Mouse (Mus musculus): ENCODE data around the gene Mical2. TPM values are rescaled to one million over a fixed set of nuclear protein-coding genes. Genes with fewer than 3 reads are reported as not detected.

Gene Mical2
- polyA plus RNA-seq, 1 experiment, result 58.2 TPM

GRCm38 (mm10) chr7:112351541-112351940, 125.9 kb downstream of the Mical2 start:
- H3K4me1 ChIP-seq (ENCODE audit: control insufficient read depth, insufficient read depth, low read length), result no peaks in the 10 kb centered on the region
- TF ChIP-seq CTCF (IDR thresholded peaks at IDR 0.05; ENCODE audit: insufficient read depth, low read length) (no peak), POLR2A (IDR thresholded peaks at IDR 0.05; ENCODE audit: borderline replicate concordance, extremely low read depth, low read depth, low read length) (no peak)
- no peak overlapping the region for H3K4me3 ChIP-seq (replicated peaks; ENCODE audit: extremely low read depth, low read depth, low read length)
- DNase-seq, result no peak
- WGBS, result 80% methylated on average over 3 of the region's 3 CpGs

GRCm38 (mm10) chr7:112352005-112352404, 126.3 kb downstream of the Mical2 start:
- DNase-seq, result no peak
- no peaks in the 10 kb centered on the region for H3K4me1 ChIP-seq (ENCODE audit: control insufficient read depth, insufficient read depth, low read length)
- H3K4me3 ChIP-seq (replicated peaks; ENCODE audit: extremely low read depth, low read depth, low read length), result no peak overlapping the region
- no peak for TF ChIP-seq CTCF (IDR thresholded peaks at IDR 0.05; ENCODE audit: insufficient read depth, low read length)
- no peak for TF ChIP-seq POLR2A (IDR thresholded peaks at IDR 0.05; ENCODE audit: borderline replicate concordance, extremely low read depth, low read depth, low read length)
- 77% methylated on average over 4 of the region's 4 CpGs for WGBS

GRCm38 (mm10) chr7:112353011-112353410, 127.4 kb downstream of the Mical2 start:
- no peak for DNase-seq
- Histone ChIP-seq H3K4me1 (ENCODE audit: control insufficient read depth, insufficient read depth, low read length) (no peaks in the 10 kb centered on the region), H3K4me3 (replicated peaks; ENCODE audit: extremely low read depth, low read depth, low read length) (no peak overlapping the region)
- 66% methylated on average over 4 of the region's 4 CpGs for WGBS
- no peak for TF ChIP-seq CTCF (IDR thresholded peaks at IDR 0.05; ENCODE audit: insufficient read depth, low read length)
- TF ChIP-seq POLR2A (IDR thresholded peaks at IDR 0.05; ENCODE audit: borderline replicate concordance, extremely low read depth, low read depth, low read length), result no peak

GRCm38 (mm10) chr7:112353939-112354338, 128.3 kb downstream of the Mical2 start:
- H3K4me1 ChIP-seq (ENCODE audit: control insufficient read depth, insufficient read depth, low read length), result no peaks in the 10 kb centered on the region
- no peak for TF ChIP-seq CTCF (IDR thresholded peaks at IDR 0.05; ENCODE audit: insufficient read depth, low read length)
- DNase-seq, result no peak
- 82% methylated on average over 11 of the region's 11 CpGs for WGBS
- no peak overlapping the region for H3K4me3 ChIP-seq (replicated peaks; ENCODE audit: extremely low read depth, low read depth, low read length)

GRCm38 (mm10) chr7:112354503-112354951, 128.9 kb downstream of the Mical2 start:
- WGBS, result 37% methylated on average over 7 of the region's 7 CpGs

GRCm38 (mm10) chr7:112359594-112359993, 133.9 kb downstream of the Mical2 start:
- Histone ChIP-seq H3K4me1 (ENCODE audit: control insufficient read depth, insufficient read depth, low read length) (no peaks in the 10 kb centered on the region), H3K4me3 (replicated peaks; ENCODE audit: extremely low read depth, low read depth, low read length) (no peak overlapping the region)
- WGBS, result 76% methylated on average over 3 of the region's 3 CpGs
- DNase-seq, result no peak
- TF ChIP-seq CTCF (IDR thresholded peaks at IDR 0.05; ENCODE audit: insufficient read depth, low read length) (no peak), POLR2A (IDR thresholded peaks at IDR 0.05; ENCODE audit: borderline replicate concordance, extremely low read depth, low read depth, low read length) (no peak)

More at GRCm38 (mm10) chr7:112354503-112354951, 128.9 kb downstream of the Mical2 start:
- Histone ChIP-seq H3K4me1 (ENCODE audit: control insufficient read depth, insufficient read depth, low read length) (no peaks in the 10 kb centered on the region), H3K4me3 (replicated peaks; ENCODE audit: extremely low read depth, low read depth, low read length) (no peak overlapping the region)
- no peak for DNase-seq
- no peak for TF ChIP-seq POLR2A (IDR thresholded peaks at IDR 0.05; ENCODE audit: borderline replicate concordance, extremely low read depth, low read depth, low read length)
- no peak for TF ChIP-seq CTCF (IDR thresholded peaks at IDR 0.05; ENCODE audit: insufficient read depth, low read length)

- Histone ChIP-seq H3K4me3 (replicated peaks; ENCODE audit: extremely low read depth, low read depth, low read length) (no peak overlapping the region), H3K4me1 (ENCODE audit: control insufficient read depth, insufficient read depth, low read length) (no peaks in the 10 kb centered on the region)
- TF ChIP-seq CTCF (IDR thresholded peaks at IDR 0.05; ENCODE audit: insufficient read depth, low read length), result no peak
- no peak for TF ChIP-seq POLR2A (IDR thresholded peaks at IDR 0.05; ENCODE audit: borderline replicate concordance, extremely low read depth, low read depth, low read length)
- DNase-seq, result no peak
- 54% methylated on average over 7 of the region's 7 CpGs for WGBS
Measured at GRCm38 (mm10) chr7:112362574-112363200, 137.0 kb downstream of the Mical2 start.

- H3K4me1 ChIP-seq (ENCODE audit: control insufficient read depth, insufficient read depth, low read length), result no peaks in the 10 kb centered on the region
- DNase-seq, result no peak
- WGBS, result 62% methylated on average over 3 of the region's 3 CpGs
- TF ChIP-seq POLR2A (IDR thresholded peaks at IDR 0.05; ENCODE audit: borderline replicate concordance, extremely low read depth, low read depth, low read length), result no peak
- no peak for TF ChIP-seq CTCF (IDR thresholded peaks at IDR 0.05; ENCODE audit: insufficient read depth, low read length)
- no peak overlapping the region for H3K4me3 ChIP-seq (replicated peaks; ENCODE audit: extremely low read depth, low read depth, low read length)
Measured at GRCm38 (mm10) chr7:112365864-112366263, 140.2 kb downstream of the Mical2 start.

GRCm38 (mm10) chr7:112369046-112369445, 143.4 kb downstream of the Mical2 start:
- WGBS, result 33% methylated on average over 2 of the region's 2 CpGs
- H3K4me3 ChIP-seq (replicated peaks; ENCODE audit: extremely low read depth, low read depth, low read length), result no peak overlapping the region
- no peaks in the 10 kb centered on the region for H3K4me1 ChIP-seq (ENCODE audit: control insufficient read depth, insufficient read depth, low read length)
- no peak for TF ChIP-seq POLR2A (IDR thresholded peaks at IDR 0.05; ENCODE audit: borderline replicate concordance, extremely low read depth, low read depth, low read length)
- TF ChIP-seq CTCF (IDR thresholded peaks at IDR 0.05; ENCODE audit: insufficient read depth, low read length), result peak; percentile 95
- peak; percentile 85 for DNase-seq

GRCm38 (mm10) chr7:112369977-112370376, 144.3 kb downstream of the Mical2 start:
- Histone ChIP-seq H3K4me1 (ENCODE audit: control insufficient read depth, insufficient read depth, low read length) (no peaks in the 10 kb centered on the region), H3K4me3 (replicated peaks; ENCODE audit: extremely low read depth, low read depth, low read length) (no peak overlapping the region)
- TF ChIP-seq POLR2A (IDR thresholded peaks at IDR 0.05; ENCODE audit: borderline replicate concordance, extremely low read depth, low read depth, low read length) (no peak), CTCF (IDR thresholded peaks at IDR 0.05; ENCODE audit: insufficient read depth, low read length) (no peak)
- WGBS, result 84% methylated on average over 3 of the region's 3 CpGs
- DNase-seq, result no peak

Data from lung, adult 2 months (tissue).